Mouse (Mus musculus) forebrain, embryonic 13.5 days (tissue): ENCODE measurements around the gene Hcrtr1. TPM values are rescaled to one million over a fixed set of nuclear protein-coding genes. Genes with fewer than 3 reads are reported as not detected.

Source experiments
- ATAC-seq: fragments of 200-750 bp; cut with Nextera tagmentation; 2 replicates; pipeline ENCODE4 v1.8.0; 2017
- H3K27ac ChIP-seq: fragments of 300-500 bp; sonication (generic); 2 replicates; pipeline ENCODE4 v1.5.1; 2015; ENCODE audit warnings: inconsistent platforms, mild to moderate bottlenecking, moderate library complexity
- H3K27me3 ChIP-seq: fragments of 300-500 bp; sonication (generic); 2 replicates; pipeline ENCODE4 v1.6.1; 2015; ENCODE audit warnings: mild to moderate bottlenecking, inconsistent platforms
- H3K36me3 ChIP-seq: fragments of 300-500 bp; sonication (generic); 2 replicates; pipeline ENCODE4 v1.6.1; 2015; ENCODE audit warnings: mild to moderate bottlenecking, inconsistent platforms; ENCODE audit not compliant: poor library complexity, severe bottlenecking
- H3K4me1 ChIP-seq: fragments of 300-500 bp; sonication (generic); 2 replicates; pipeline ENCODE4 v1.6.1; 2015; ENCODE audit warnings: inconsistent platforms
- H3K4me2 ChIP-seq: fragments of 300-500 bp; sonication (generic); 2 replicates; pipeline ENCODE4 v1.6.1; 2015; ENCODE audit warnings: inconsistent platforms, mild to moderate bottlenecking, moderate library complexity
- H3K4me3 ChIP-seq: fragments of 300-500 bp; sonication (generic); 2 replicates; pipeline ENCODE4 v1.5.1; 2015; ENCODE audit warnings: mild to moderate bottlenecking, inconsistent platforms
- H3K9ac ChIP-seq: fragments of 300-500 bp; sonication (generic); 2 replicates; pipeline ENCODE4 v1.6.1; 2015; ENCODE audit warnings: mild to moderate bottlenecking, inconsistent platforms
- H3K9me3 ChIP-seq: fragments of 300-500 bp; sonication (generic); replicated peaks from 2 replicates; pipeline ENCODE4 v1.6.1; 2016; ENCODE audit warnings: inconsistent platforms
- WGBS: fragments of 180-500 bp; shearing (Covaris S2); methylation state at CpG from one replicate; pipeline ENCODE4 v1.1.7; 2015; 5-methylcytosine and 5-hydroxymethylcytosine counted together
- polyA plus RNA-seq: library from polyadenylated mRNA; unstranded; fragments of >200 nt; fragmentation: Nextera tagmentation; extraction: Ambion mirVana; gene quantifications from 2 replicates; pipeline ENCODE4 v1.2.1, GENCODE M21; 2015

Gene Hcrtr1
- polyA plus RNA-seq, result 0.13 TPM in 1 of 2 replicates, not detected in the other

- no peak for ATAC-seq
- H3K27ac ChIP-seq, result no peak within 1 kb of the TSS
- peak within 1 kb of the TSS; percentile 88 for H3K4me2 ChIP-seq
- under 1% methylated on average over 14 of the region's 15 CpGs for WGBS
- peaks cover 21% of the 10 kb centered on the region for H3K4me1 ChIP-seq
- H3K27me3 ChIP-seq, result peaks cover 62% of the 10 kb centered on the region
- peak within 1 kb of the TSS; percentile 62 for H3K9ac ChIP-seq
- H3K4me3 ChIP-seq, result peak within 1 kb of the TSS; percentile 43
- H3K36me3 ChIP-seq, result no peaks in the 10 kb centered on the region
- no peaks in the 10 kb centered on the region for H3K9me3 ChIP-seq
These were observed at the start of gene Hcrtr1 for GRCm38 (mm10) chr4:130139214-130139492. Gene Hcrtr1, minus strand, starts transcription at chr4:130139359.

GRCm38 (mm10) chr4:130188806-130189297 is 49.7 kb upstream of the Hcrtr1 start:
- 0 out of 2 replicates have a peak overlapping the region, but pooled peaks have one; percentile 2 for H3K4me3 ChIP-seq
- WGBS, result 3% methylated on average over 13 of the region's 13 CpGs

DNA sequence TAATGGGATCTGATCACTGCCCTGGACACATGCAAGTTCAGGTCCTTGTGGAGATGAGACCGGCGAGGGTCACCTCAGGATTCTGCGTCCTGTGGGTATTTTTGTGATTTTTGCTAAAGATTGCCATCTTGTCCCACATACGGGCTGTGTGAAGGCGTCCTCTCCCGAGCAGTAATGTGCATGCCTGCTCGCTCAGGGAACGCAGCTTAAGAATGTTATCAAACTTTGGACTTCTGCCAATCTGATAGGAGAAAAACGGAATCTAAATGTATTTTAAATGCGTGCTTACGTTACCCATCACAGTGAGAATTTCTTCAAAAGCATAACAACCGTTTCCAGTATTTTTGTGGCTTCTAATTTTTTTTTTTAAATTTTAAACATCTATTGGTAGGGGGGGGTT is 47.7 kb upstream of the Hcrtr1 start:
- Histone ChIP-seq H3K4me1 (no peaks in the 10 kb centered on the region), H3K4me2 (no peak overlapping the region), H3K36me3 (no peaks in the 10 kb centered on the region), H3K9ac (no peak overlapping the region), H3K27me3 (peaks cover 7% of the 10 kb centered on the region; the same call in 1 of the 2 replicates), H3K27ac (no peak overlapping the region), H3K9me3 (no peaks in the 10 kb centered on the region), H3K4me3 (no peak overlapping the region)
- WGBS, result 79% methylated on average over 12 of the region's 12 CpGs
- no peak for ATAC-seq

More at GRCm38 (mm10) chr4:130188806-130189297, 49.7 kb upstream of the Hcrtr1 start:
- H3K4me2 ChIP-seq, result peak overlapping the region; percentile 44
- peaks cover 7% of the 10 kb centered on the region; the same call in 1 of the 2 replicates for H3K27me3 ChIP-seq
- no peaks in the 10 kb centered on the region for H3K9me3 ChIP-seq
- H3K4me1 ChIP-seq, result no peaks in the 10 kb centered on the region
- peak; percentile 50; the same call in 1 of the 2 replicates for ATAC-seq
- no peak overlapping the region for H3K9ac ChIP-seq
- no peak overlapping the region for H3K27ac ChIP-seq
- no peaks in the 10 kb centered on the region for H3K36me3 ChIP-seq

DNA sequence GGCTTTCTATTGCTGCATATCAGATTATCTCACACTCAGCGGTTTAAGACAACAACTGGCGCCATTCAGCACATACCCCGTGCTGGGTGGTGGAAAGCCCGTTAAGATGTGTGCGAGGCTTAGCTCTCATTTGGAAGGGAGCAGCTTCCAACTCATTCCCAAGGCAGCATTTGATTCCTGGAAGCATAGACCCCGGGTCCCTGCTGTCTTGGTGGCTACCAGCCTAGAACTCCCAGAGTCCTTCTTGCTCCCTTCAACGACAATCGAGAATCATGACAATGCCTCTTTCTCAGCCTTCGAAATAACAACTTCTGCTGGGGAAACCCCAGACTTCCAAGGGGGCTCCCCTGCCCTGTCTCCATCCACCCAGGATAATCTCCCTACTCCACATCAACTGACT is 47.3 kb upstream of the Hcrtr1 start:
- Histone ChIP-seq H3K36me3 (no peaks in the 10 kb centered on the region), H3K4me2 (no peak overlapping the region), H3K27me3 (peaks cover 7% of the 10 kb centered on the region; the same call in 1 of the 2 replicates), H3K4me3 (no peak overlapping the region), H3K9ac (no peak overlapping the region), H3K4me1 (no peaks in the 10 kb centered on the region), H3K9me3 (no peaks in the 10 kb centered on the region), H3K27ac (no peak overlapping the region)
- 62% methylated on average over 9 of the region's 9 CpGs for WGBS
- ATAC-seq, result no peak

GRCm38 (mm10) chr4:130183879-130184278 is 44.7 kb upstream of the Hcrtr1 start:
- no peak for ATAC-seq
- H3K27ac ChIP-seq, result no peak overlapping the region
- WGBS, result 88% methylated on average over 5 of the region's 5 CpGs

DNA sequence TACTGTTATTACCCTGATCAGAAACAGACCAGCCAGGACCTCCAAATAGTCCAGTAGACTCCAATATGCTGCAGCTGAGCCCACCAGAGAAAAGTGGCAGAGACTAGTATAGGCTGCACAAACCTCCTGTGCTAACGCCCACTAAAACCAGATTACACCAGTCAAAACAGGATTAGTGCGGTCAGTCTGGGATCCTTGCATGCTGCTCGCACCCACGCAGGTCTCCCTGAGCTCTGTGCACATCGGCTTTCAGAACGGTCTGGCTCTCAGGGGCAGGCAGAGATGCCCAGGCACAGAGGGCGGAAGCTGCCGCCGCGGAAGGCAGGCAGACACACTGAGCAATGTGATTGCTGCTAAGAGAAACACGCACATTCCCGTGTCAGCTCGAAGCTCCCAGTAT is 43.9 kb upstream of the Hcrtr1 start:
- Histone ChIP-seq H3K27me3 (peaks cover 7% of the 10 kb centered on the region; the same call in 1 of the 2 replicates), H3K4me1 (no peaks in the 10 kb centered on the region), H3K4me3 (no peak overlapping the region), H3K27ac (no peak overlapping the region), H3K4me2 (no peak overlapping the region), H3K36me3 (no peaks in the 10 kb centered on the region), H3K9me3 (no peaks in the 10 kb centered on the region), H3K9ac (no peak overlapping the region)
- WGBS, result 78% methylated on average over 13 of the region's 13 CpGs
- ATAC-seq, result no peak

More at GRCm38 (mm10) chr4:130183879-130184278, 44.7 kb upstream of the Hcrtr1 start:
- Histone ChIP-seq H3K4me2 (no peak overlapping the region), H3K9ac (no peak overlapping the region), H3K4me3 (no peak overlapping the region), H3K27me3 (peaks cover 7% of the 10 kb centered on the region; the same call in 1 of the 2 replicates), H3K4me1 (no peaks in the 10 kb centered on the region), H3K36me3 (no peaks in the 10 kb centered on the region), H3K9me3 (no peaks in the 10 kb centered on the region)

DNA sequence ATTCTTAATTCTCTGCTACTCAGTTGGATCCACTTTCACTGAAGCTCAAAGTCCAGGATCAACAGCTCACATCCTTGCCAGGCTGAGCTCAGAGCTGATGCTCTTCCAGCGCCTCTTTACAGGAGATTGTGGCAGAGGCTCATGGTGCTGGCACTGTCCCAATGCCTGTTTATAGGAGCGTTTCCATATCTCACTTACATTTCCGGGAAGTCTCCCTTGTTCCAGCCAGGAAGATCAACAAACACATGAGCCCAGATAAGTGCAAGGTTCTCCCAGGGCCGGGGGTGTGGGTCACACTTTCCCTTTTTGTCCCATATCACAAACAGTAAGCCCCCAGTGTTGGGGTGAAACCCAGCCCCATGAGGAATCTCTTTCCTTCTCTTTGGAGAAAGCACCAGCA is 42.7 kb upstream of the Hcrtr1 start:
- Histone ChIP-seq H3K9ac (no peak overlapping the region), H3K36me3 (no peaks in the 10 kb centered on the region), H3K4me3 (no peak overlapping the region), H3K27me3 (peaks cover 7% of the 10 kb centered on the region; the same call in 1 of the 2 replicates), H3K27ac (no peak overlapping the region), H3K4me2 (no peak overlapping the region), H3K9me3 (no peaks in the 10 kb centered on the region), H3K4me1 (no peaks in the 10 kb centered on the region)
- ATAC-seq, result no peak
- WGBS, result 73% methylated on average over 4 of the region's 4 CpGs

- no peak overlapping the region for H3K4me3 ChIP-seq
- H3K36me3 ChIP-seq, result no peaks in the 10 kb centered on the region
- no peaks in the 10 kb centered on the region for H3K4me1 ChIP-seq
- H3K9me3 ChIP-seq, result no peaks in the 10 kb centered on the region
- no peak overlapping the region for H3K27ac ChIP-seq
- ATAC-seq, result no peak
- WGBS, result 61% methylated on average over 7 of the region's 7 CpGs
- H3K9ac ChIP-seq, result no peak overlapping the region
- no peak overlapping the region for H3K4me2 ChIP-seq
- 0 out of 2 replicates have a peak, but pooled peaks cover 12% of the 10 kb centered on the region for H3K27me3 ChIP-seq
These were observed 41.9 kb upstream of the Hcrtr1 start for GRCm38 (mm10) chr4:130180909-130181602.

GRCm38 (mm10) chr4:130179876-130180275 is 40.7 kb upstream of the Hcrtr1 start:
- no peak overlapping the region for H3K27ac ChIP-seq
- no peak overlapping the region for H3K4me2 ChIP-seq
- 85% methylated on average over 3 of the region's 3 CpGs for WGBS
- no peaks in the 10 kb centered on the region for H3K9me3 ChIP-seq
- no peaks in the 10 kb centered on the region for H3K36me3 ChIP-seq
- peaks cover 9% of the 10 kb centered on the region for H3K4me1 ChIP-seq
- no peak overlapping the region for H3K9ac ChIP-seq
- H3K4me3 ChIP-seq, result no peak overlapping the region
- peaks cover 22% of the 10 kb centered on the region for H3K27me3 ChIP-seq
- ATAC-seq, result no peak

- ATAC-seq, result no peak
- H3K9me3 ChIP-seq, result no peaks in the 10 kb centered on the region
- no peak overlapping the region for H3K4me3 ChIP-seq
- no peak overlapping the region for H3K27ac ChIP-seq
- H3K27me3 ChIP-seq, result peaks cover 43% of the 10 kb centered on the region
- no peak overlapping the region for H3K9ac ChIP-seq
- no peak overlapping the region for H3K4me2 ChIP-seq
- 55% methylated on average over 7 of the region's 7 CpGs for WGBS
- peaks cover 16% of the 10 kb centered on the region for H3K4me1 ChIP-seq
- no peaks in the 10 kb centered on the region for H3K36me3 ChIP-seq
These were observed 38.4 kb upstream of the Hcrtr1 start for GRCm38 (mm10) chr4:130177536-130177935.

DNA sequence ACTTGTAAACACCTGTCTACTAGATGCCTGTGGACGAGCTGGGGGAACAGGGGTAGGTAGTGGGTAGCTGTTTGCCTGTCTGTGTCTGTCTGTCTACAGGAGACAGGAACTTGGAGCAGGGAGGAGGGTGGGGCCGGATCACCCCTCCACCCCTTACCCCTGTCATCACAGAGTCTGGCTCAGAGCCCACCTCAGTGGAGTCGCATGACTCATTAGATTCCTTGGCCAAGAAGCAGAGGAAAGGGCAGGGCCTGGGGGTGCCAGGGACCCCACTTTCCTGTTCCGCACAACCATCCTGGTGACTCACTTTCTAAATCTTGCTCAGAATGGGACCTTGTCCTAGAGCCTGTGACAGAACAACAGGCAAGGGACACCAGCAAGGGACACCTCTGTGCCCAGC is 37.9 kb upstream of the Hcrtr1 start:
- H3K4me3 ChIP-seq, result no peak overlapping the region
- H3K36me3 ChIP-seq, result no peaks in the 10 kb centered on the region
- H3K9ac ChIP-seq, result no peak overlapping the region
- ATAC-seq, result no peak
- no peak overlapping the region for H3K4me2 ChIP-seq
- H3K27ac ChIP-seq, result no peak overlapping the region
- H3K9me3 ChIP-seq, result no peaks in the 10 kb centered on the region
- peaks cover 16% of the 10 kb centered on the region for H3K4me1 ChIP-seq
- H3K27me3 ChIP-seq, result peaks cover 47% of the 10 kb centered on the region
- 77% methylated on average over 4 of the region's 4 CpGs for WGBS

DNA sequence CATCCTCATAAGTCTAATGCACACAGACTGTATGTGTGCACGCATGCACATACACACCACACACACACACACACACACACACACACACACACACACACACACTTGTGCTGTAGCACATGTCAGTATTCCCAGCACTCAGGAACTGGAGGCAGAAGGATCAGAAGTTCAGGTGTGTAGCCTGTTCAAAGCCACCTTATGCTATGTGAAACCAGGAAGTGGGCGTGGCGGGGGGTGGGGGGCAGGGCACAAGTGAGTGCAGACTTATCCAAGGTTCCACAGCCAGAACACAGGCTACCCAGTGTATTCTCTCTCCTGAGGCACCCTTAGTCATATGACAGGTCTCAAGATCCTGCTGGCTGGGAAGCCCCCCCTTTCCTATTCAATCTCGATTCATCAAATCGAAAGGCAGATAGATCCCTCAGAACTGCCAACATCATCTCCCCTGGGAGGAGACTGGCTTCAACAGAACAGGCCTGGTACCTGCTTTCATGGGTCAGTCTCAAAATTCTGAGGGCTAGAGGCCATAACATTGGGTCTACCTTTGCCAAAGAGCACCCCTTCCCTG is 37.1 kb upstream of the Hcrtr1 start:
- Histone ChIP-seq H3K4me1 (peaks cover 16% of the 10 kb centered on the region), H3K36me3 (no peaks in the 10 kb centered on the region), H3K4me3 (no peak overlapping the region), H3K27ac (no peak overlapping the region), H3K27me3 (peaks cover 47% of the 10 kb centered on the region), H3K9me3 (no peaks in the 10 kb centered on the region), H3K4me2 (no peak overlapping the region), H3K9ac (no peak overlapping the region)
- WGBS, result 88% methylated on average over 5 of the region's 5 CpGs
- ATAC-seq, result no peak
